Mouse (Mus musculus): ENCODE measurements around the gene Hgf.

The Hgf gene

DNA sequence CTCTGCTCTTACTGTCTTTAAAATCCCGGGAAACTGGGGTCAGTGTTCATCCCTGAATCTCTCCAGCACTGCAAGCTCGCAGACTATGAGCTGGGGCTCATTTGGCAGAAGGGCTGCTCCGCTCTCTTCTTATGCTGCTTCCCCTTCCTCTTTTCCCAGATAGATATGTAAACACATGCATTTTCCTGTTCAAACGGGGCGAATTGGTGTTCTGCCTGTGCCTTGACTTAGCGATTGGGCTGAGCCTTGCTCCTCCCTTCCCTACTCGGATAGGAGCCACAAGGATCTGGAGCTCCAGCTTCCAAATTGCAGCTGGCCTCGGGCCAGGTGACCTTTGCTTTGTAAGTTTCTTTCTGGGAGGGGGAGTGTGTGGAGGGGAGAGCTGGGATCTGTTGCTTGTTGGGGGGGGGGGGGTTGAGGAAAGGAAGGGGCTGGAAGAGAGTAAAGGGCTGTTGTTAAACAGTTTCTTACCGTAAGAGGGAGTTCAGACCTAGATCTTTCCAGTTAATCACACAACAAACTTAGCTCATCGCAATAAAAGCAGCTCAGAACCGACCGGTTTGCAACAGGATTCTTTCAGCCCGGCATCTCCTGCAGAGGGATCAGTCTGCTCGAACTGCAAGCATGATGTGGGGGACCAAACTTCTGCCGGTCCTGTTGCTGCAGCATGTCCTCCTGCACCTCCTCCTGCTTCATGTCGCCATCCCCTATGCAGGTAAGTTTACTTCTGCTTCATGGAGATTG, at the start of gene Hgf:
TSS of gene Hgf (plus strand) at position 192 of the 744 bp plus-strand sequence.
- DNase-seq (ENCODE audit: low spot score in 2 of 2) = peak; percentile 61 to 75

DNA sequence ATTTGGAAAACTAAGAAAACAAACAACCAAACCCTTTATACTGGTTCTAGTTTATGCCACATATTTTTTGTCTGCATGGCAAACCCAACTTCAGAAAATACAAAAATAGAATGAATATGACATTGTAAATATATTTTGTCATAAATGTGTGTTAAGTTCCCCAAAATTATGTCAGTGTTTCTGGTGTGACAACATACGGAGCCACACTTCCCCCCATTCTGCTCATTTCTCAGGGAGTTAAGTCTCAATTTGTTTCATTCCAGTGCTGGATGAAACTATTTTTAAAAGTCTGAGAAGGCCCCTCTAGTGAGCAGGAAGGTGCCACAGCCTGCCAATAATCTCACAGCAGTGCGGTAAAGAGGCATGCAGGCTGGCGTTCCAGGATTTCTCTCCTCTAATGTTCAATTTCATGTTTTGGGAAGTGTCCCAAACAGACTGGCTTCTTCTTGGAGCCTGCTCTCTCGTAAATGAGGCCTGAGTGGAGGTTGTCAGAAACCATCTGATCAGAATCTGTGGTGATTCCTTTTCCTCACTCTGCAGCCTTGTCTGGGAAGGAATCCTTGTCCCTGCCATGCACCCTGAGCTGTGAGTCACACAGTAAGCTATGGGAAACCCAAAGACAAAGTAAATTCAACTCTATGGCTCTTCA, 46.5 kb upstream of the Hgf start:
- DNase-seq (ENCODE audit: low spot score in 2 of 2) = no peak

DNA sequence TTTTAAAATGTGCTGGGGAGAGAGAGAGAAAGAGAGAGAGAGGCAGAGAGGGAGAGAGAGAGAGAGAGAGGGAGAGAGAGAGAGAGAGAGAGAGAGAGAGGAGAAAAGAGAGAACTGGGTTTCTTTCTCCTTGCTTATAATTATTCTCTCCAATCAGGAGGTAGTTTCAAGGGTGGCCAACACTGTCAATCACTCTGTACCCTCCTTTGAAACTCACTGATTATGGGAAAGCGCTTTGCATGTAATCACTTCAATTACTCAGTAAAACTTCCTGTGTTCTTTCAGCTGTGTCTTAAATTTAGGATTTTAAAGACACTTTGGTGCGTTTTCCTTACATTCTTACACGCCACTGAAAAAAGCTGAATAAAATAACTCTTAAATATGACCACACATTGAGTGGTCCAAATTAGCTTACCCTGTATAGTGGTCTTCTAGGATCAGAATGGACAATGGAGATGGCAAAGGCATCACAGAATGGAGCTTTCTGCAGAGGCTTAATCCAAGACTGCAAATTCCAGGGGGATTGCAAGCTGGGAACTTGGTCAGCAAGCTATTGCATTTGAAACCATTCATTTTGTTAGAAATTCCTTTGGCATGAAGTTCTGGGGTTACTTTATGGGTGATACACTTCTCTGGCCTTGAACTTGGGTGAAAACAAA, 21.5 kb upstream of the Hgf start:
- no peak for DNase-seq (ENCODE audit: low spot score in 2 of 2)

DNA sequence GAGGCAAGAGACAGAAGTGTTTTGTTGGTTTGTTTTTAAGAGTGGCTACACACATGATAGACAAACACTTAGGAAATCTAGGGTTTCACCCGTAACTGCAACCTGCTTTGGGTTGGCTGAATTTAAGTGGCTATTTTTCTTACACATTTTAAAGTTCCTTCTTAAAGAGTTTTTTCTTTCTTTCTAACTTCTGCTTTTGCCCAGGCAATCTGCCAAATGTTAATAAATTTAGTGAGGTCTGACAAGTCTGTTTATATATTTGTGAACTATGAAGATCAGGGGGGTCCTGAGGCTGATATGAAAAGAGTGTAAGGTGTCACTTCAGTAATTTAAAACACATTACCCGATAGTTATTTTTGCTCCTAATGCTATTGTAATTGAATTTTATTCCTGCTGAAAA, 15.2 kb upstream of the Hgf start:
- DNase-seq (ENCODE audit: low spot score in 2 of 2) = no peak

DNA sequence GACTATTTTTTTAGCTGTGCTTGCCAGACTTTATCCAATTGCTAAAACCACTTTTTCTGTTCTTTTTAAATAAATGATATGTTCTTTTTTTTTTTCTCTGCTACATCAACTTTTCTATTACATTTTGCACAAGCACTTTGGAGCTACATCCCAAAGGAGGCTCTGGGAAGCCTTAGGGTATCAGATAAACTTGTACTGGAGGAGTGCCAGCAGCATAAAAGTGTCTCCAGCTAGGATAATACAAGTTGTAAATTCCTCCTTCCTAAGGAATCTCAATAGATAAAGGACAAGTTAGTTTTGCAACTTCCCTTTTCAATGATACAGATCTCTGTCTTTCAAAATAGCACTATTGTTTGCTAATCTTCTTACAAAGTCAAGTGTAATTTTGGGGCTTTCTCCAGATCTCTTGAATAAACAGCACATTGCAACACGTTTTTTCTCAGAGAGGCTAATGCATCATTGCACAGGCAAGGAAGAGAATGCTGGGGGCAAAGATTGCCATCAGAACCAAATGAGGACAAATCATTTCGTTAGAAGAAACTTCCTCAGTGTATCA, 11.7 kb upstream of the Hgf start:
- DNase-seq (ENCODE audit: low spot score in 2 of 2) = no peak

DNA sequence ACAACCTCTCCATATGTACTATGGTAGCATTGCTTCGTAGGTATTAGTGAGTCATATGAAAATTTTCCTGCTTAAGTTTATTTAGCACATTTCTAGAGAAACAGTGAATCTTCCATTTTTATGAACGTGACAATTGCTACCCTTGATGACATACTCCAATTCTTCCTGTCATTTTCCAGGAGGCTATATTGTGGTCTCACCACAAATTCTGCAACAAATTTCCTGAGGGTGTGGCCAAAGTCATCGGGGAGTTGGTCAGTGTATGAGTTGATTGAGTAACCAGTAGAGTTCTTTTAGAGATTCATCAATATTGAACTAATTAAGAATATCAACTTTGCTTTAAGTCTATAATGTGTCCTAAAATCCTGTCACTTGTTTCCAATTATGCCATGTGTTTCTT, 5.8 kb upstream of the Hgf start:
- DNase-seq (ENCODE audit: low spot score in 2 of 2) = no peak

DNA sequence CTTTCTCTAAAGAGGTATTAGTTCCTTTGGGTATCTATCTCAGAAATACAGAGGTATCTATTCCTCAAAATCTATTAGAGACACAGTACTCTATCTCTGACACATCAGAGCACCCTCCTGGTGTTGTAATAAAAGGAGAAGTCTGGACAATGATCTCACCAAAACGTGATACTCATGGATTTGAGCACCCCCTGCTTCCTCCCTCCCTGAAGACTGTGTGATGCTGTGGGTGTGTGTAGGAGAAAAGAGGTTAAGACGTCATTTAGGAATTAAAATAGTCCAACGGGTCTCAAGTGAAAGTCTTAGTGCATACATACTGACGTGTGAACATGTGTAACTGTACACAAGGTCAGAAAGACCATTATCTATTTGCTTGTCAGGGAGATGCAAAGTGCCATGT, 648 bp upstream of the Hgf start:
- no peak for DNase-seq (ENCODE audit: low spot score in 2 of 2)

DNA sequence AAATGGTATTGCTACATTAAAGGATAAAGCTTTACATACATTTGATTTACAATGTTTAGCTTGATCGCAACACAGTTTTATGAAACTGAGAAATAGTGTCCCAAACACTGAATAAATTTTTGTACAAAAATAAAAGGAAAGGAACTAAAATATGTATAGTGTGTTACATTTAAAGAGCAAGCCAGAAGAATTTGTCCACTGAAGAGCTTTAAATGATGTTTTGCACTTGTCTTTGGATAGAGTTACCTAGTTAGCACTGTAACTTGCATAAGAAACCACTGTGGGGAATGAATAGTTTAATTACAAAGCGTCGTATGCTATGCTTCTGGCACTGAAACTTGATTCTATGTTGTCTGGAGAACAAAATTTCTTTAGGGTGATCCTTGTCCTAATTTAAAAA, 7.0 kb downstream of the Hgf start:
- DNase-seq (ENCODE audit: low spot score in 2 of 2) = no peak

DNA sequence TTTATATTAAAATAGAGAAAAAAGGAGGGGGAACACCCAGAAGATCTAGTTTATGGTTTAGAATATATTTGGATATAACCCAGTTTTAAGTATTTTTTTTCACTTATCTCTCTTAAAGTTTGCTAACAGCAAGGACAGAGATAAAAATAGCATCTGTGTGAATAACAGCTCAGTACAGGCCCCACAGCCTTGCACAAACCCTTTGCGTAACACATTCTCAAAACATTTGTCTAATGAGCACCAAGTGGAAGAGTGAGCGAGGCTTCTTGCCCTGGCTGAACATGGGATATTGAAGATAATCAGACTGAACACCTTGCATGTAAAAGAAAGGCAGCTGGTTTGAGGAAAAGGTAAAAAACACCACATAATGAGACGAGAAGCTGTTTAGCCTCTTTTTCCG, 15.7 kb downstream of the Hgf start:
- no peak for DNase-seq (ENCODE audit: low spot score in 2 of 2)

DNA sequence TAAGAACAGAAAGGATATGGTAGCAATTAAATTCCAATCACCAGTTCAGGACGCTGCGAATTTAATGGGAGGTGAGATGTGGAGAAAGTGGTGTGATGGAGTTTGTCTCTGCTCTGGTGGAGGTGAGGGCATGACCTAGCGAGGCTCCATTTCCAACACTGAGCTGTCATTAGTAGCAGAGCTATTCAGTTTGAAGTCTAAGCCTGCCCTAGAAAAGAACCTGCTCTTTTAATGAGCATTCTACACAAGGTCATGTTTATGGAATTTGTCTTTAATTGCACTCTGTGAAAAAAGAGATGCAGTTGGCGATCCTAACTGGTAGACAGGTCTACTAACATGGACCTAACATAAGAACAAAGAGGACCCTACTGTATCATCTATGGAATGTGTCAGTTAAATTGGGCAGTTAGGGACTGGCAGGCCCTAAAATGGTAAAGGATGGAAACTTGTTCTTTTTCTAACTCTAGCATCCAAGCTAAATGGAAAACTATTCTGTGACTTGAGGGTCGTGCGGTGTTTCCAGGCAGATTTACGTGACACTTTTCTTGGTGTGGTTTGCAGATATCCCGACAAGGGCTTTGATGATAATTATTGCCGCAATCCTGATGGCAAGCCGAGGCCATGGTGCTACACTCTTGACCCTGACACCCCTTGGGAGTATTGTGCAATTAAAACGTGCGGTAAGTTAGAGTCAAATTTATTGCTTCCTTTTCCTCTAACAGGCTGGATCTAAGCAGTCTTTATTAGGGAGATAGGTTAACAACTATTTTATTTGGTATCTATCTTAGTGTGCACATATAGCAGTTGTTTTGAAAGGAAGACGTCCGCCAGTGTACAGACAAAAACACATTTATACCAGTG, 24.8 kb downstream of the Hgf start:
- no peak for DNase-seq (ENCODE audit: low spot score in 2 of 2)

DNA sequence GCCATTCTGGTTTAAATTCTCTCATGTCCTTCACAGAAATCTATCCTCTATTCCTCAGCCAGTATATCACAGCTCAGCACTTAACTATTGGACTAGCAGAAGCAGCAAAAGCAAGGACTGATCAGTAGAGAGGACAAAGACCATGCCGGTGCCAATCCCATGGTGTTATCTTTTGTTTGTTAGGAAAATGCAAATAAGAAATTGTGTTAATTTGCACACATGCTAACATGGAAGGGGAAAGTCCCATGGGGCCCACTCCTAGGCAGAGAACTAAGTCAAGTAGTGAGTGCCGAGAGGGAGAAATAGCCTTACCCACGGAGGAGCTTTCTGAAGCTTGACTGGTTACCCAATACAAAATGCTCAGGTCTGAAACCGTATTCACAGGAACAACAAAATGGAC, 42.4 kb downstream of the Hgf start:
- DNase-seq (ENCODE audit: low spot score in 2 of 2) = no peak

DNA sequence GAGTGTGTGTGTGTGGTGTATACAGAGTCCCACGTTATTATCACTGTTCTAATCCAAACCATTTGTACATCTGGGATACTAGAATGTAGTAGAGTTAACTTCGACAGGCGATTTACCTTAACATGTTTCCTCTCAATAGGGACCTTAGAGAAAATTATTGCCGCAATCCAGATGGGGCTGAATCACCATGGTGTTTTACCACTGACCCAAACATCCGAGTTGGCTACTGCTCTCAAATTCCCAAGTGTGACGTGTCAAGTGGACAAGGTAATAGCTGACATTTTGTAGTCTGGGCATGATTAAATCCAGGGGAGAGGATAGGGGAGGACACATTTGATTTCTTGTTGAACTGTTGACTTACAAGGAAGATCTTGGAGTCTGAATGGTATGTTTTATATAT, 44.7 kb downstream of the Hgf start:
- no peak for DNase-seq (ENCODE audit: low spot score in 2 of 2)

DNA sequence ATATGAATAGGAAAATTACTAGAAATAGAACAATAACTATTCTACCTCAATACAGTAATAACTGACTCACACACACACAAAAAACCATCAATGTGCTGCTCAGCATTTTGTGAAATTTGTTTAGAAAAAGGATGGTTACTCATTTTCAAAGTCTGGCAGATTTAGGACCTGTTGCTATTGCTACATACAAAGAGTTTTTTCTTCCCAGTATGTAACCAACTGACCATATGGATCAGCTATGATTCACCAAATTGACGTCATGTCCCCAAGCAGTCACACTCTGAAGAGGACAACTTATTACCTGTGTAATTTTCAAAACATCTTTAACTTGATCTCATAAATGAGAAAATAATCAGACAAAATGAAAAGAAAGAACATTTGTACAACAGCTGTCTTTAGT, 48.2 kb downstream of the Hgf start:
- no peak for DNase-seq (ENCODE audit: low spot score in 2 of 2)

DNA sequence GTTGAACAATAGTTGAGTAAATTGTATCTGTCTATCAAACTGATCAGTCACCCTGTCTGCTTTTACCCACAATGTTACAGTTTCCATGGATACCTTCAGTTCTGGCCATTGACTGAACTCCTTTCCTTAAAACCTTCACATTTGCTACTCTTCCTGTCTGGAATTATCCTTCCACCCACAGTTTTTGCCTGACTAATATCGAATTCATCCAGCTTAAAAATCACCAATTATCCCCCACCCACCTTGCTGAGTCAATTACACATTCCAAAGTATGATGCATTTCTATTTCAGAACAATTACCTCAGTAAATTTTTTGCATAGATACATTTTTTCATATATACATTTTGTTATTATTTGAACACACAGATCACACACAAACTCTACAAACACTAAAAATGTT, 79.7 kb downstream of the Hgf start:
- DNase-seq (ENCODE audit: low spot score in 2 of 2) = no peak

DNA sequence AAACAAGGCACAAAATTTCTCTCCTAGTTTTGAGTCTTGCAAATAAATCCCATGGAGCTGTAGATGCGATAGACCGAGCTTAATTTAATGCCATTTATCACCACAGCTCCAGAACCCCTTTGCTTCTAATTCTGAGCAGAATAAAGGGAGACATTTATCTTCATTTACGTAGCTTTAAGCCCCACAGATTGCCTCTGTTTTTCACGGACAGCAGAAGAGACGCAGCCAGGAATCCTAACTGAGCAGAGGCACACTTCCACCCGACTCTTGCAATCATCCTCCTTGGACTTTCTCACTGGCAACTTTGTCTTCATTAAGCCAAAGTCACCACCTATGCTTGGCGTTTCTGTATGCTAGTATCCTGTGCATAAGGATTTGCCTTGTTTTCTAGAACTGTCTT, 93.1 kb downstream of the Hgf start:
- DNase-seq (ENCODE audit: low spot score in 2 of 2) = no peak

DNA sequence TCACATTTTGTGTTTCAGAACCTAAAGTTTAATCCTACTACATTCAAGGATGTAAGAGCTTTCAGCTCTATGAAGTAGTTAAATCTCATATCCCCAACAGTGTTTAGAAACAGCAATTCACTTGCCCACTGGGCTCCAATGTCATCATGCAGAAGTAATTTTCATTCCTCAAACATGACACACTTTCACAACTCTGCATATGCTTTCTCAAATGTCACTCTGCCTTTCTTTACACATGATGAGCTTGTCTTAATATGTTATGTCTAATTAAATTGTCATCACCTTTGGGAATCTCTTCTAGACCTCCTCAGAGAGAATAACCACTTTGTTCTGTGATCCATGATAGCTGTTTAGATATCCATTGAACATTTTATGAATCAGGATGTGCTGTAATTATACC, 94.4 kb downstream of the Hgf start:
- no peak for DNase-seq (ENCODE audit: low spot score in 2 of 2)

DNA sequence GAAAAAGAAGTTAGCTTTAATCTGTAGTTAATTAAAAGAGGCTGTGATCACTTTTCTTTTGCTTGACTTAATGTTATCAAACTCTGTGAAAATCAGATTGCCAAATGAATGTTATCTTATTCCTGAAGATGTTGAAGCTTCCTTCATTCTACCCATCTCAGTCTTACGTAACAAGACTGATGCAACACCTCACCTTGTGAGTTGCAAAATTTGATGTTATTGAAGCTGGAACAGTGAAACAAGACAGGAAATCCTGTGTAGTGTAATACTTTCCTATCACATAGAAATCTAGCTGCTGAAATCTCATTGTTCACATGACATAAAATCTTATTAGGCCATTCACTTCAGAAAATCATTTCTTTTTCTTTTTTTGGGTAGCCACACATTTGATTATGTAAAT, 96.9 kb downstream of the Hgf start:
- no peak for DNase-seq (ENCODE audit: low spot score in 2 of 2)

DNA sequence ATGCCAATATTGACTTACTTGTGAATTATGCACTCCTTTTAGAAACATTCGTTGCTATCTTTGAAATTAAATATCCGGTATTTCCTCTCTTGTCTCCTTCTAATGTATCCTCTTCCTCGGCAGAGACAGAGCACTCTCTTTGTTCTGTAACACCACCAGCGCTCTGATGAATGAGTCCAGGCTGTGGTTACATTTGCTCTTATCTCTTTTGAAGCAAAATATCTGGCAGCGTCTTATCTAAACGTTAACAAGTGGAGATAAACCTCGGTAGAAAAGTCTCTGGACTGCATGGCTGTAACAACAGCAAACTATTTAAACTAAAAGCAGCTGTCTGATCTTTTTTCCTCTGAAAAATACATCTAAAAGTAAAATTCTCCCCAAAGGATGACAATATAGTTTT, 100.7 kb downstream of the Hgf start:
- DNase-seq (ENCODE audit: low spot score in 2 of 2) = no peak

Data from urinary bladder, postnatal 4 days (tissue).